Mouse (Mus musculus): ENCODE results near the gene Dapk2. TPM values are rescaled to one million over a fixed set of nuclear protein-coding genes. Genes with fewer than 3 reads are reported as not detected.
A peak's percentile ranks its signal among the peaks of the same experiment; 100 is the strongest.

Dapk2 gene
- polyA plus RNA-seq, 1 experiment from 2014 or later, result 6.7 TPM

- Histone ChIP-seq H3K27ac (ENCODE audit: low read depth, low read length) (no peak overlapping the region), H3K36me3 (ENCODE audit: control insufficient read depth, insufficient read depth, low read length) (0 out of 2 replicates have a peak, but pooled peaks cover 2% of the 10 kb centered on the region), H3K9me3 (ENCODE audit: control insufficient read depth, low read length) (no peaks in the 10 kb centered on the region), H3K4me3 (ENCODE audit: low read depth, low read length) (no peak overlapping the region), H3K9ac (ENCODE audit: low read length) (no peak overlapping the region), H3K27me3 (ENCODE audit: control insufficient read depth, insufficient read depth, low read length) (no peaks in the 10 kb centered on the region), H3K4me2 (no peak overlapping the region), H3K4me1 (ENCODE audit: control insufficient read depth, insufficient read depth, low read length) (peaks cover 7% of the 10 kb centered on the region; the same call in 1 of the 2 replicates)
- 96% methylated on average over 2 of the region's 2 CpGs for WGBS
- ATAC-seq (ENCODE audit: low FRiP score) (no peak), DNase-seq (ENCODE audit: low spot score, missing footprints) (peak; percentile 47)
Observed at GRCm38 (mm10) chr9:66131466-66131865, 26.6 kb upstream of the Dapk2 start.

- no peak overlapping the region for H3K4me2 ChIP-seq
- H3K9ac ChIP-seq (ENCODE audit: low read length), result no peak overlapping the region
- H3K4me1 ChIP-seq (ENCODE audit: control insufficient read depth, insufficient read depth, low read length), result no peaks in the 10 kb centered on the region
- no peaks in the 10 kb centered on the region for H3K27me3 ChIP-seq (ENCODE audit: control insufficient read depth, insufficient read depth, low read length)
- H3K4me3 ChIP-seq (ENCODE audit: low read depth, low read length), result no peak overlapping the region
- H3K27ac ChIP-seq (ENCODE audit: low read depth, low read length), result no peak overlapping the region
- H3K36me3 ChIP-seq (ENCODE audit: control insufficient read depth, insufficient read depth, low read length), result peaks cover 14% of the 10 kb centered on the region; the same call in 1 of the 2 replicates
- ATAC-seq (ENCODE audit: low FRiP score) (no peak), DNase-seq (ENCODE audit: low spot score, missing footprints) (no peak)
- WGBS, result 55% methylated on average over 4 of the region's 4 CpGs
- no peaks in the 10 kb centered on the region for H3K9me3 ChIP-seq (ENCODE audit: control insufficient read depth, low read length)
Observed at GRCm38 (mm10) chr9:66135967-66136366, 22.1 kb upstream of the Dapk2 start.

GRCm38 (mm10) chr9:66138193-66138592 is 19.8 kb upstream of the Dapk2 start:
- H3K27me3 ChIP-seq (ENCODE audit: control insufficient read depth, insufficient read depth, low read length), result no peaks in the 10 kb centered on the region
- no peak overlapping the region for H3K9ac ChIP-seq (ENCODE audit: low read length)
- H3K9me3 ChIP-seq (ENCODE audit: control insufficient read depth, low read length), result no peaks in the 10 kb centered on the region
- peaks cover 14% of the 10 kb centered on the region; the same call in 1 of the 2 replicates for H3K36me3 ChIP-seq (ENCODE audit: control insufficient read depth, insufficient read depth, low read length)
- H3K27ac ChIP-seq (ENCODE audit: low read depth, low read length), result no peak overlapping the region
- no peak for ATAC-seq (ENCODE audit: low FRiP score)
- no peak overlapping the region for H3K4me3 ChIP-seq (ENCODE audit: low read depth, low read length)
- DNase-seq (ENCODE audit: low spot score, missing footprints), result no peak
- H3K4me1 ChIP-seq (ENCODE audit: control insufficient read depth, insufficient read depth, low read length), result no peaks in the 10 kb centered on the region
- no peak overlapping the region for H3K4me2 ChIP-seq
- WGBS, result 93% methylated on average over 7 of the region's 7 CpGs

GRCm38 (mm10) chr9:66142265-66142664 is 15.8 kb upstream of the Dapk2 start:
- ATAC-seq (ENCODE audit: low FRiP score) (no peak), DNase-seq (ENCODE audit: low spot score, missing footprints) (no peak)
- Histone ChIP-seq H3K27ac (ENCODE audit: low read depth, low read length) (no peak overlapping the region), H3K36me3 (ENCODE audit: control insufficient read depth, insufficient read depth, low read length) (peaks cover 11% of the 10 kb centered on the region; the same call in 1 of the 2 replicates), H3K27me3 (ENCODE audit: control insufficient read depth, insufficient read depth, low read length) (no peaks in the 10 kb centered on the region), H3K4me2 (no peak overlapping the region), H3K9ac (ENCODE audit: low read length) (no peak overlapping the region), H3K4me1 (ENCODE audit: control insufficient read depth, insufficient read depth, low read length) (no peaks in the 10 kb centered on the region), H3K9me3 (ENCODE audit: control insufficient read depth, low read length) (no peaks in the 10 kb centered on the region), H3K4me3 (ENCODE audit: low read depth, low read length) (no peak overlapping the region)
- WGBS, result 80% methylated on average over 1 of the region's 1 CpGs

GRCm38 (mm10) chr9:66144248-66144647 is 13.8 kb upstream of the Dapk2 start:
- DNase-seq (ENCODE audit: low spot score, missing footprints), result peak; percentile 97
- ATAC-seq (ENCODE audit: low FRiP score), result no peak
- Histone ChIP-seq H3K36me3 (ENCODE audit: control insufficient read depth, insufficient read depth, low read length) (peaks cover 11% of the 10 kb centered on the region; the same call in 1 of the 2 replicates), H3K4me1 (ENCODE audit: control insufficient read depth, insufficient read depth, low read length) (no peaks in the 10 kb centered on the region), H3K27ac (ENCODE audit: low read depth, low read length) (no peak overlapping the region), H3K9ac (ENCODE audit: low read length) (no peak overlapping the region), H3K27me3 (ENCODE audit: control insufficient read depth, insufficient read depth, low read length) (no peaks in the 10 kb centered on the region), H3K4me2 (no peak overlapping the region), H3K4me3 (ENCODE audit: low read depth, low read length) (no peak overlapping the region), H3K9me3 (ENCODE audit: control insufficient read depth, low read length) (no peaks in the 10 kb centered on the region)
- 7% methylated on average over 6 of the region's 6 CpGs for WGBS

- no peaks in the 10 kb centered on the region for H3K9me3 ChIP-seq (ENCODE audit: control insufficient read depth, low read length)
- H3K9ac ChIP-seq (ENCODE audit: low read length), result no peak overlapping the region
- no peak overlapping the region for H3K4me3 ChIP-seq (ENCODE audit: low read depth, low read length)
- no peaks in the 10 kb centered on the region for H3K4me1 ChIP-seq (ENCODE audit: control insufficient read depth, insufficient read depth, low read length)
- no peaks in the 10 kb centered on the region for H3K27me3 ChIP-seq (ENCODE audit: control insufficient read depth, insufficient read depth, low read length)
- H3K36me3 ChIP-seq (ENCODE audit: control insufficient read depth, insufficient read depth, low read length), result no peaks in the 10 kb centered on the region
- H3K4me2 ChIP-seq, result no peak overlapping the region
- ATAC-seq (ENCODE audit: low FRiP score) (no peak), DNase-seq (ENCODE audit: low spot score, missing footprints) (no peak)
- no peak overlapping the region for H3K27ac ChIP-seq (ENCODE audit: low read depth, low read length)
Observed at GRCm38 (mm10) chr9:66146141-66146540, 11.9 kb upstream of the Dapk2 start.

- Histone ChIP-seq H3K4me2 (no peak overlapping the region), H3K4me1 (ENCODE audit: control insufficient read depth, insufficient read depth, low read length) (no peaks in the 10 kb centered on the region), H3K27me3 (ENCODE audit: control insufficient read depth, insufficient read depth, low read length) (no peaks in the 10 kb centered on the region), H3K9ac (ENCODE audit: low read length) (no peak overlapping the region), H3K9me3 (ENCODE audit: control insufficient read depth, low read length) (no peaks in the 10 kb centered on the region), H3K4me3 (ENCODE audit: low read depth, low read length) (no peak overlapping the region), H3K36me3 (ENCODE audit: control insufficient read depth, insufficient read depth, low read length) (no peaks in the 10 kb centered on the region), H3K27ac (ENCODE audit: low read depth, low read length) (no peak overlapping the region)
- 68% methylated on average over 9 of the region's 9 CpGs for WGBS
- DNase-seq (ENCODE audit: low spot score, missing footprints) (peak; percentile 31), ATAC-seq (ENCODE audit: low FRiP score) (no peak)
Observed at GRCm38 (mm10) chr9:66152011-66152410, 6.0 kb upstream of the Dapk2 start.

GRCm38 (mm10) chr9:66153594-66153993 is 4.4 kb upstream of the Dapk2 start:
- DNase-seq (ENCODE audit: low spot score, missing footprints), result no peak
- 86% methylated on average over 6 of the region's 6 CpGs for WGBS
- Histone ChIP-seq H3K27me3 (ENCODE audit: control insufficient read depth, insufficient read depth, low read length) (peaks cover 5% of the 10 kb centered on the region), H3K36me3 (ENCODE audit: control insufficient read depth, insufficient read depth, low read length) (no peaks in the 10 kb centered on the region), H3K4me3 (ENCODE audit: low read depth, low read length) (no peak overlapping the region), H3K27ac (ENCODE audit: low read depth, low read length) (no peak overlapping the region), H3K4me2 (no peak overlapping the region), H3K9ac (ENCODE audit: low read length) (no peak overlapping the region), H3K9me3 (ENCODE audit: control insufficient read depth, low read length) (no peaks in the 10 kb centered on the region), H3K4me1 (ENCODE audit: control insufficient read depth, insufficient read depth, low read length) (no peaks in the 10 kb centered on the region)
- no peak for ATAC-seq (ENCODE audit: low FRiP score)

- Histone ChIP-seq H3K27me3 (ENCODE audit: control insufficient read depth, insufficient read depth, low read length) (peaks cover 7% of the 10 kb centered on the region), H3K4me1 (ENCODE audit: control insufficient read depth, insufficient read depth, low read length) (no peaks in the 10 kb centered on the region), H3K27ac (ENCODE audit: low read depth, low read length) (no peak overlapping the region), H3K9ac (ENCODE audit: low read length) (no peak overlapping the region), H3K36me3 (ENCODE audit: control insufficient read depth, insufficient read depth, low read length) (no peaks in the 10 kb centered on the region), H3K9me3 (ENCODE audit: control insufficient read depth, low read length) (no peaks in the 10 kb centered on the region), H3K4me2 (no peak overlapping the region), H3K4me3 (ENCODE audit: low read depth, low read length) (no peak overlapping the region)
- WGBS, result 95% methylated on average over 9 of the region's 9 CpGs
- ATAC-seq (ENCODE audit: low FRiP score) (no peak), DNase-seq (ENCODE audit: low spot score, missing footprints) (no peak)
Observed at GRCm38 (mm10) chr9:66154013-66154412, 4.0 kb upstream of the Dapk2 start.

- 77% methylated on average over 1 of the region's 1 CpGs for WGBS
- Histone ChIP-seq H3K4me3 (ENCODE audit: low read depth, low read length) (no peak overlapping the region), H3K4me2 (no peak overlapping the region), H3K27me3 (ENCODE audit: control insufficient read depth, insufficient read depth, low read length) (peaks cover 7% of the 10 kb centered on the region), H3K36me3 (ENCODE audit: control insufficient read depth, insufficient read depth, low read length) (no peaks in the 10 kb centered on the region), H3K9ac (ENCODE audit: low read length) (no peak overlapping the region), H3K9me3 (ENCODE audit: control insufficient read depth, low read length) (no peaks in the 10 kb centered on the region), H3K27ac (ENCODE audit: low read depth, low read length) (no peak overlapping the region), H3K4me1 (ENCODE audit: control insufficient read depth, insufficient read depth, low read length) (no peaks in the 10 kb centered on the region)
- ATAC-seq (ENCODE audit: low FRiP score), result no peak
- no peak for DNase-seq (ENCODE audit: low spot score, missing footprints)
Observed at GRCm38 (mm10) chr9:66155534-66155933, 2.5 kb upstream of the Dapk2 start.
